Mouse (Mus musculus) testis, adult 2 months (tissue): ENCODE measurements at regions not wholly inside any gene's neighbourhood (a gene's known extent, or its start where the extent isn't known, plus 50 kb on each side); places are given as distances from the start of the nearest gene placed in this dataset.

ENCODE experiments used
- CTCF ChIP-seq: fragments of 200-500 bp; IDR thresholded peaks from 2 replicates; pipeline ENCODE4 v1.5.1; 2012; ENCODE audit warnings: low read depth, mild to moderate bottlenecking, inconsistent platforms, low read length, moderate library complexity; ENCODE audit not compliant: control insufficient read depth, insufficient read depth, insufficient replicate concordance
- POLR2A ChIP-seq: fragments of 200-500 bp; IDR thresholded peaks from 2 replicates; pipeline ENCODE4 v1.6.1; 2012; ENCODE audit warnings: low read depth, mild to moderate bottlenecking, inconsistent platforms, low read length, moderate library complexity; ENCODE audit not compliant: control insufficient read depth

GRCm38 (mm10) chr2:75559920-75560319 lies 99.1 kb upstream of the Hnrnpa3 start:
- TF ChIP-seq CTCF (no peak), POLR2A (no peak)
